ENCODE assay signal across 17 mouse cellular contexts in the genomic region with DNA sequence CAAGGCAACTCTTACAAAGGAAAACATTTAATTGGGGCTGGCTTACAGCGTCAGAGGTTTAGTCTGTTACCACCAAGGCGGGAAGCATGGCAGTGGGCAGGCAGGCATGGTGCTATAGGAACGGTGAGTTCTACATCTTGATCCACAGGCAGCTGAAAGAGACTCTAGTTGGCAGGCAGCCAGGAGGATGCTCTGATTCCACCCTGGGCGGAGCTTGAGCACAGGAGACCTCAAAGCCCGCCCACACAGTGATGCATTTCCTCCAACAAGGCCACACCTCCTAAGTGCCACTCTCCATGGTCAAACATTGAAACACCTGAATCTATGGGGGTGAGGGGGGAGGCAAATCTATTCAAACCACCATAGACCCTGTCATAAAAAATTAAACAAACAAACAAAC. TPM values are rescaled to one million over a fixed set of nuclear protein-coding genes. Genes with fewer than 3 reads are reported as not detected.
DNase-seq lines count a peak whose midpoint lies in the region; ATAC-seq and TF ChIP-seq lines count a peak whose summit lies in the region.
"Had no signal": no experiment of that assay in that cellular context is flagged by ENCODE, and none has a peak within 500 bp of the region (broad histone marks: within the 10 kb centered on the region; RNA-seq: fewer than 3 reads in every experiment).

No protein-coding gene starts in this region.

- TF ChIP-seq POLR2A in ES-Bruce4 (IDR thresholded peaks at IDR 0.05; ENCODE audit: insufficient read depth, low read length): peak; percentile 36

- H3K9ac ChIP-seq in lung, embryonic 14.5 days: no peak overlapping the region
- no peak overlapping the region for H3K9ac ChIP-seq in ES-Bruce4 (ENCODE audit: low read depth, poor library complexity, severe bottlenecking)
- H3K9ac ChIP-seq: embryonic facial prominence, embryonic 15.5 days; liver, embryonic 15.5 days had no signal

- peak; percentile 37 for DNase-seq in lung, embryonic 14.5 days
- DNase-seq in lung, postnatal 14 days: no peak
- peak; percentile 41 for DNase-seq in A20 (ENCODE audit: low read depth, low spot score)
- DNase-seq in c-Kit-positive CD71-positive TER-119-negative erythroid progenitor cells, embryonic 14.5 days (ENCODE audit: low read depth): peak; percentile 7
- DNase-seq in left cerebral cortex, adult 9 months (ENCODE audit: low spot score in 2 of 2): no peak
- DNase-seq in frontal cortex, postnatal 36 days (ENCODE audit: low spot score in 2 of 2): no peak
- no peak for DNase-seq in frontal cortex, postnatal 14 days (ENCODE audit: low spot score in 2 of 2)
- DNase-seq: adrenal gland, postnatal 14 days; gastrocnemius, postnatal 25 days had no signal

- TF ChIP-seq EP300 in ES-Bruce4 (IDR thresholded peaks at IDR 0.05; ENCODE audit: insufficient read depth, low read depth, low read length): no peak

- H3K27ac ChIP-seq in lung, embryonic 14.5 days (ENCODE audit: low read depth): no peak overlapping the region
- no peak overlapping the region for H3K27ac ChIP-seq in ES-Bruce4 (ENCODE audit: insufficient read depth, low read length)
- H3K27ac ChIP-seq: embryonic facial prominence, embryonic 15.5 days; hindbrain, embryonic 10.5 days; kidney, postnatal 0 days; liver, embryonic 15.5 days had no signal

- H3K36me3 ChIP-seq in lung, embryonic 14.5 days (ENCODE audit: insufficient read depth): no peaks in the 10 kb centered on the region
- no peaks in the 10 kb centered on the region for H3K36me3 ChIP-seq in ES-Bruce4 (ENCODE audit: control insufficient read depth, insufficient read depth, low read length, poor library complexity, severe bottlenecking)
- H3K36me3 ChIP-seq: embryonic facial prominence, embryonic 15.5 days; hindbrain, embryonic 10.5 days; liver, embryonic 15.5 days had no signal

- no peaks in the 10 kb centered on the region for H3K27me3 ChIP-seq in lung, embryonic 14.5 days (ENCODE audit: insufficient read depth, low read length)
- no peaks in the 10 kb centered on the region for H3K27me3 ChIP-seq in ES-Bruce4 (ENCODE audit: control insufficient read depth, insufficient read depth, low read length, poor library complexity, severe bottlenecking)
- H3K27me3 ChIP-seq: liver, embryonic 15.5 days had no signal

- H3K4me2 ChIP-seq in lung, embryonic 14.5 days: no peak overlapping the region
- H3K4me2 ChIP-seq: embryonic facial prominence, embryonic 15.5 days; liver, embryonic 15.5 days had no signal

- WGBS in lung, embryonic 14.5 days: 80% methylated on average over 5 of the region's 5 CpGs

- no peak overlapping the region for H3K4me3 ChIP-seq in lung, embryonic 14.5 days (ENCODE audit: low read depth, low read length)
- H3K4me3 ChIP-seq in ES-Bruce4 (ENCODE audit: low read depth, low read length): peak overlapping the region; percentile 58
- H3K4me3 ChIP-seq: embryonic facial prominence, embryonic 15.5 days; hindbrain, embryonic 10.5 days; liver, embryonic 15.5 days had no signal

- H3K4me1 ChIP-seq in lung, embryonic 14.5 days (ENCODE audit: insufficient read depth): no peaks in the 10 kb centered on the region
- peaks cover 2% of the 10 kb centered on the region for H3K4me1 ChIP-seq in ES-Bruce4 (ENCODE audit: control insufficient read depth, insufficient read depth, low read length)
- H3K4me1 ChIP-seq: embryonic facial prominence, embryonic 15.5 days; liver, embryonic 15.5 days had no signal

- no peak for ATAC-seq in lung, embryonic 14.5 days (ENCODE audit: insufficient read depth)
- ATAC-seq: forebrain, embryonic 16.5 days; intestine, embryonic 16.5 days had no signal

- TF ChIP-seq CTCF in lung, embryonic 14.5 days (IDR thresholded peaks at IDR 0.05; ENCODE audit: low read depth): no peak
- no peak for TF ChIP-seq CTCF in ES-Bruce4 (IDR thresholded peaks at IDR 0.05; ENCODE audit: low read depth, low read length)

- H3K9me3 ChIP-seq in lung, embryonic 14.5 days (ENCODE audit: low read depth, low read length): no peaks in the 10 kb centered on the region
- H3K9me3 ChIP-seq in ES-Bruce4 (replicated peaks; ENCODE audit: control insufficient read depth, insufficient read depth, low read length, poor library complexity, severe bottlenecking): no peaks in the 10 kb centered on the region
- H3K9me3 ChIP-seq: embryonic facial prominence, embryonic 15.5 days; hindbrain, embryonic 10.5 days; liver, embryonic 15.5 days had no signal

RNA-seq across cellular contexts. Expression of a gene that starts 1.4 kb away (rescaled TPM):
- polyA plus RNA-seq in lung, embryonic 14.5 days (2014; fragmentation: Nextera tagmentation; extraction: Ambion mirVana): 0.15 TPM in 1 of 2 replicates, not detected in the other
- 0.66 TPM in 1 of 2 replicates, not detected in the other for polyA plus RNA-seq in ES-Bruce4 (2011; ENCODE audit: insufficient read depth, insufficient read length, low read depth, missing spikeins)
- polyA plus RNA-seq: embryonic facial prominence, embryonic 15.5 days; forebrain, embryonic 16.5 days; heart, embryonic 14.5 days; hindbrain, embryonic 10.5 days; intestine, embryonic 16.5 days; kidney, postnatal 0 days; liver, embryonic 15.5 days had no signal

RNA-seq across cellular contexts. Expression of a gene that starts 6.5 kb away (rescaled TPM):
- not detected in 2 replicates for polyA plus RNA-seq in lung, embryonic 14.5 days (2014; fragmentation: Nextera tagmentation; extraction: Ambion mirVana)
- not detected in 2 replicates for polyA plus RNA-seq in ES-Bruce4 (2011; ENCODE audit: insufficient read depth, insufficient read length, low read depth, missing spikeins)
- polyA plus RNA-seq: embryonic facial prominence, embryonic 15.5 days; forebrain, embryonic 16.5 days; heart, embryonic 14.5 days; hindbrain, embryonic 10.5 days; intestine, embryonic 16.5 days; kidney, postnatal 0 days; liver, embryonic 15.5 days had no signal

RNA-seq across cellular contexts. Expression of a gene that starts 11.3 kb away (rescaled TPM):
- polyA plus RNA-seq in lung, embryonic 14.5 days (2014; fragmentation: Nextera tagmentation; extraction: Ambion mirVana): not detected in 2 replicates
- polyA plus RNA-seq in ES-Bruce4 (2011; ENCODE audit: insufficient read depth, insufficient read length, low read depth, missing spikeins): not detected in 2 replicates
- polyA plus RNA-seq: embryonic facial prominence, embryonic 15.5 days; forebrain, embryonic 16.5 days; heart, embryonic 14.5 days; hindbrain, embryonic 10.5 days; intestine, embryonic 16.5 days; kidney, postnatal 0 days; liver, embryonic 15.5 days had no signal

RNA-seq across cellular contexts. Expression of a gene that starts 19.2 kb away (rescaled TPM):
- polyA plus RNA-seq in lung, embryonic 14.5 days (2014; fragmentation: Nextera tagmentation; extraction: Ambion mirVana): not detected in 2 replicates
- polyA plus RNA-seq in ES-Bruce4 (2011; ENCODE audit: insufficient read depth, insufficient read length, low read depth, missing spikeins): 0.54 and 2.1 TPM in 2 replicates
- polyA plus RNA-seq: embryonic facial prominence, embryonic 15.5 days; forebrain, embryonic 16.5 days; heart, embryonic 14.5 days; hindbrain, embryonic 10.5 days; intestine, embryonic 16.5 days; kidney, postnatal 0 days; liver, embryonic 15.5 days had no signal

RNA-seq across cellular contexts. Expression of a gene that starts 24.7 kb away (rescaled TPM):
- not detected in 2 replicates for polyA plus RNA-seq in lung, embryonic 14.5 days (2014; fragmentation: Nextera tagmentation; extraction: Ambion mirVana)
- 1.9 and 2.7 TPM in 2 replicates for polyA plus RNA-seq in ES-Bruce4 (2011; ENCODE audit: insufficient read depth, insufficient read length, low read depth, missing spikeins)
- polyA plus RNA-seq: heart, embryonic 14.5 days had no signal

Comparison
In these comparisons a context has a peak if more than half of its experiments do, and no peak if none do; other contexts are left out.
1. DNase-seq: peak in lung, embryonic 14.5 days (single experiment), A20 (single experiment) and c-Kit-positive CD71-positive TER-119-negative erythroid progenitor cells, embryonic 14.5 days (single experiment); none in lung, postnatal 14 days (single experiment), left cerebral cortex, adult 9 months (0 of 2), frontal cortex, postnatal 36 days (0 of 2) and frontal cortex, postnatal 14 days (0 of 2).